Mouse (Mus musculus): ENCODE results near the gene Igf2bp1. TPM values are rescaled to one million over a fixed set of nuclear protein-coding genes. Genes with fewer than 3 reads are reported as not detected.

Gene Igf2bp1
- total RNA-seq (2021) = under 1 TPM; 0.10 to 0.75 TPM

- intact Hi-C loops (cut with DNase I) = loop anchor here (10.0 kb wide), 1 partner anchor 279 kb away; the partner anchor contains the start of genes Hoxb7 and Hoxb8
- DNase-seq (ENCODE audit: extremely low spot score in 1 of 2, low spot score in 2 of 2) = peak in 1 of 2 experiments; percentile 49
These were observed at the start of gene Igf2bp1 for GRCm38 (mm10) chr11:96005403-96006271. Gene Igf2bp1 (minus strand): TSS chr11:96005940.

- no peak for DNase-seq (ENCODE audit: extremely low spot score in 1 of 2, low spot score in 2 of 2)
- intact Hi-C loops (cut with DNase I) = no loop called here
These were observed 45.1 kb upstream of the Igf2bp1 start for GRCm38 (mm10) chr11:96050854-96051253.

GRCm38 (mm10) chr11:96049939-96050338 lies 44.2 kb upstream of the Igf2bp1 start:
- DNase-seq (ENCODE audit: extremely low spot score in 1 of 2, low spot score in 2 of 2) = peak in 1 of 2 experiments; percentile 38
- intact Hi-C loops (cut with DNase I) = no loop called here

- no peak for DNase-seq (ENCODE audit: extremely low spot score in 1 of 2, low spot score in 2 of 2)
- intact Hi-C loops (cut with DNase I) = no loop called here
These were observed 42.0 kb upstream of the Igf2bp1 start for GRCm38 (mm10) chr11:96047469-96048373.

GRCm38 (mm10) chr11:96046793-96047192 lies 41.1 kb upstream of the Igf2bp1 start:
- intact Hi-C loops (cut with DNase I) = no loop called here
- DNase-seq (ENCODE audit: extremely low spot score in 1 of 2, low spot score in 2 of 2) = no peak

- no peak for DNase-seq (ENCODE audit: extremely low spot score in 1 of 2, low spot score in 2 of 2)
- intact Hi-C loops (cut with DNase I) = no loop called here
These were observed 40.3 kb upstream of the Igf2bp1 start for GRCm38 (mm10) chr11:96046028-96046427.

- intact Hi-C loops (cut with DNase I) = no loop called here
- no peak for DNase-seq (ENCODE audit: extremely low spot score in 1 of 2, low spot score in 2 of 2)
These were observed 39.2 kb upstream of the Igf2bp1 start for GRCm38 (mm10) chr11:96044803-96045567.

- intact Hi-C loops (cut with DNase I) = no loop called here
- no peak for DNase-seq (ENCODE audit: extremely low spot score in 1 of 2, low spot score in 2 of 2)
These were observed 32.8 kb upstream of the Igf2bp1 start for GRCm38 (mm10) chr11:96038560-96038959.

GRCm38 (mm10) chr11:96037499-96037898 lies 31.8 kb upstream of the Igf2bp1 start:
- no peak for DNase-seq (ENCODE audit: extremely low spot score in 1 of 2, low spot score in 2 of 2)

GRCm38 (mm10) chr11:96035133-96035532 lies 29.4 kb upstream of the Igf2bp1 start:
- peak in 1 of 2 experiments; percentile 42 for DNase-seq (ENCODE audit: extremely low spot score in 1 of 2, low spot score in 2 of 2)
- intact Hi-C loops (cut with DNase I) = no loop called here

More at GRCm38 (mm10) chr11:96037499-96037898, 31.8 kb upstream of the Igf2bp1 start:
- intact Hi-C loops (cut with DNase I) = no loop called here

- intact Hi-C loops (cut with DNase I) = no loop called here
These were observed 28.9 kb upstream of the Igf2bp1 start, which contains the start of gene Snf8 for GRCm38 (mm10) chr11:96034596-96035052. Gene Snf8 (plus strand): TSS chr11:96034885.

GRCm38 (mm10) chr11:96034116-96034515 lies 28.4 kb upstream of the Igf2bp1 start:
- intact Hi-C loops (cut with DNase I) = no loop called here
- no peak for DNase-seq (ENCODE audit: extremely low spot score in 1 of 2, low spot score in 2 of 2)

More at GRCm38 (mm10) chr11:96034596-96035052, 28.9 kb upstream of the Igf2bp1 start, which contains the start of gene Snf8:
- DNase-seq (ENCODE audit: extremely low spot score in 1 of 2, low spot score in 2 of 2) = peak; percentile 93 to 97

GRCm38 (mm10) chr11:96033264-96033663 lies 27.5 kb upstream of the Igf2bp1 start:
- intact Hi-C loops (cut with DNase I) = no loop called here
- no peak for DNase-seq (ENCODE audit: extremely low spot score in 1 of 2, low spot score in 2 of 2)

- intact Hi-C loops (cut with DNase I) = no loop called here
These were observed 26.0 kb upstream of the Igf2bp1 start for GRCm38 (mm10) chr11:96031701-96032100.

GRCm38 (mm10) chr11:96030571-96030970 lies 24.8 kb upstream of the Igf2bp1 start:
- intact Hi-C loops (cut with DNase I) = no loop called here
- no peak for DNase-seq (ENCODE audit: extremely low spot score in 1 of 2, low spot score in 2 of 2)

More at GRCm38 (mm10) chr11:96031701-96032100, 26.0 kb upstream of the Igf2bp1 start:
- no peak for DNase-seq (ENCODE audit: extremely low spot score in 1 of 2, low spot score in 2 of 2)

- intact Hi-C loops (cut with DNase I) = no loop called here
- no peak for DNase-seq (ENCODE audit: extremely low spot score in 1 of 2, low spot score in 2 of 2)
These were observed 22.4 kb upstream of the Igf2bp1 start for GRCm38 (mm10) chr11:96028130-96028529.

- intact Hi-C loops (cut with DNase I) = no loop called here
- DNase-seq (ENCODE audit: extremely low spot score in 1 of 2, low spot score in 2 of 2) = no peak
These were observed 14.9 kb upstream of the Igf2bp1 start for GRCm38 (mm10) chr11:96020622-96021021.

- intact Hi-C loops (cut with DNase I) = no loop called here
- no peak for DNase-seq (ENCODE audit: extremely low spot score in 1 of 2, low spot score in 2 of 2)
These were observed 12.2 kb upstream of the Igf2bp1 start for GRCm38 (mm10) chr11:96017941-96018351.

All from left cerebral cortex, postnatal 10 days (tissue).